Mouse (Mus musculus): ENCODE measurements around the gene Pbx1.

The Pbx1 gene

GRCm38 (mm10) chr1:168383832-168384593 lies 48.1 kb downstream of the Pbx1 start:
- DNase-seq (ENCODE audit: low read depth) = no peak

GRCm38 (mm10) chr1:168382823-168383157 lies 49.3 kb downstream of the Pbx1 start:
- DNase-seq (ENCODE audit: low read depth) = no peak

- DNase-seq (ENCODE audit: low read depth) = no peak
These were observed 49.8 kb downstream of the Pbx1 start for GRCm38 (mm10) chr1:168382106-168382822.

- DNase-seq (ENCODE audit: low read depth) = no peak
These were observed 50.6 kb downstream of the Pbx1 start for GRCm38 (mm10) chr1:168381451-168381850.

- DNase-seq (ENCODE audit: low read depth) = no peak
These were observed 51.8 kb downstream of the Pbx1 start for GRCm38 (mm10) chr1:168380241-168380770.

GRCm38 (mm10) chr1:168377650-168378049 lies 54.4 kb downstream of the Pbx1 start:
- DNase-seq (ENCODE audit: low read depth) = no peak

GRCm38 (mm10) chr1:168376330-168376729 lies 55.7 kb downstream of the Pbx1 start:
- no peak for DNase-seq (ENCODE audit: low read depth)

GRCm38 (mm10) chr1:168374953-168375600 lies 57.0 kb downstream of the Pbx1 start:
- DNase-seq (ENCODE audit: low read depth) = no peak

- DNase-seq (ENCODE audit: low read depth) = no peak
These were observed 60.0 kb downstream of the Pbx1 start for GRCm38 (mm10) chr1:168372089-168372488.

GRCm38 (mm10) chr1:168370966-168371365 lies 61.1 kb downstream of the Pbx1 start:
- no peak for DNase-seq (ENCODE audit: low read depth)

GRCm38 (mm10) chr1:168366261-168366660 lies 65.8 kb downstream of the Pbx1 start:
- no peak for DNase-seq (ENCODE audit: low read depth)

- no peak for DNase-seq (ENCODE audit: low read depth)
These were observed 67.7 kb downstream of the Pbx1 start for GRCm38 (mm10) chr1:168364325-168364724.

- DNase-seq (ENCODE audit: low read depth) = no peak
These were observed 69.0 kb downstream of the Pbx1 start for GRCm38 (mm10) chr1:168363053-168363452.

GRCm38 (mm10) chr1:168362464-168362863 lies 69.6 kb downstream of the Pbx1 start:
- peak; percentile 0 for DNase-seq (ENCODE audit: low read depth)

GRCm38 (mm10) chr1:168357680-168358611 lies 74.1 kb downstream of the Pbx1 start:
- no peak for DNase-seq (ENCODE audit: low read depth)

- DNase-seq (ENCODE audit: low read depth) = no peak
These were observed 75.1 kb downstream of the Pbx1 start for GRCm38 (mm10) chr1:168356970-168357441.

- no peak for DNase-seq (ENCODE audit: low read depth)
These were observed 76.0 kb downstream of the Pbx1 start for GRCm38 (mm10) chr1:168355985-168356556.

- DNase-seq (ENCODE audit: low read depth) = no peak
These were observed 77.1 kb downstream of the Pbx1 start for GRCm38 (mm10) chr1:168354934-168355333.

- no peak for DNase-seq (ENCODE audit: low read depth)
These were observed 83.9 kb downstream of the Pbx1 start for GRCm38 (mm10) chr1:168348036-168348784.

- no peak for DNase-seq (ENCODE audit: low read depth)
These were observed 87.2 kb downstream of the Pbx1 start for GRCm38 (mm10) chr1:168344918-168345317.
